Mouse (Mus musculus): ENCODE data around the gene Agbl4.

DNA sequence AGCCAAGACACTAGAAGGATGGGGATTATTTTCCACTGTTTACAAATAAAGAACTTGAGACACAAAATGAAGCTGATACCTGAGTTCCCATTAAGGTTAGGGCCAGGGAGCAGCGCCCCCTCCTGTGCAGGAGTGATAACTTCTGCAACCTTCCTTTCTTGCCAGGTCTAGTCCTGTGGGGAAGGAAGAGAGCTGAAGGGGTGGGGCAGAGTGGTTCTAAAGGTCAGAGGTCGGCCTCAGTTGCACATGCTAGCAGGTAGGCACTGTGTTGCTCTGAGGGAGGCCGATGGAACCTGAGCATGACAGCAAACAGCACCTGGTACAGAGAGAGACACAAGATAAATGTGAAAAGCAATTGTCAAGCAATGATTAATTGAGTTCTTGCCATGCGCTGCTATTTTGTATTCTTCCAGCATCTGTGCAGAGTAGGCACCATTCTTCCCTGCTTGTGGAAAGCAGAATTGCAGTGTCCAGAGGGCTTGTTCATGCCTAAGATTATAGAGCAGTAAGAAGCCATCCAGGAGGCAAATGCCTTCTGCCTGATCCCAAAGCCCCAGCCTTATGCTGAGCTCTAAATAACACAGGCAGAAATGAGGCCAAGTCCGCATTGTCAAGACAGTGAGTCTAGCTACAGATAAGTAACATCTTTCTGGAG lies 1096.4 kb downstream of the Agbl4 start:
- TF ChIP-seq TAL1 (IDR thresholded peaks at IDR 0.05; ENCODE audit: low read length) (no peak), GATA1 (IDR thresholded peaks at IDR 0.05; ENCODE audit: low read length) (no peak)

All from erythroblast, embryonic 14.5 days (primary cell).